Mouse (Mus musculus): ENCODE results near the gene Plscr5. TPM values are rescaled to one million over a fixed set of nuclear protein-coding genes. Genes with fewer than 3 reads are reported as not detected.

Gene Plscr5
- polyA plus RNA-seq, 1 experiment = not detected

DNA sequence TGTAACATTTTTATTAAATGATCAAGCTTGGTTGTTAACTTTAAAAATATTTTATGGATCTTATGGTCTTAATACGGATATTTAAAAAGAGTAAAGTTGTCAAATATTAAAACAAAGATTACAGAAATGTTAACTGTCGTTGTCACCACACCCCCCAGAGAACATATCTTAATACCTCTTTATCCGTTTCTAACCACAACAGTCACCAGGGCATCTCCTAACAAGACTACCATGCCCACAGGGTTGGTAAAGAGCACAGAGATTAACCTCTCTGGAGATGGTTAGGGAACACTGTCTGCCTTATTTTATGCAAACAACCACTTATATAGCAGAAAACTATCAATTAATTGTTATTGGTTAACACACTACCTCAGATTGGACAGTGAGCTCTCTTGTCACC is 34.1 kb downstream of the Plscr5 start:
- no peak overlapping the region for H3ac ChIP-seq (ENCODE audit: control insufficient read depth, insufficient read length, low read depth)
- no peaks in the 10 kb centered on the region for H3K27me3 ChIP-seq (ENCODE audit: control insufficient read depth, insufficient read depth, insufficient read length)
- H3K4me3 ChIP-seq (ENCODE audit: insufficient read depth, poor library complexity, severe bottlenecking) = no peak overlapping the region
- no peaks in the 10 kb centered on the region for H3K79me3 ChIP-seq (ENCODE audit: low read depth)
- no peaks in the 10 kb centered on the region for H3K36me3 ChIP-seq (ENCODE audit: control insufficient read depth, insufficient read depth)
- H3K79me2 ChIP-seq (ENCODE audit: control insufficient read depth, insufficient read depth) = no peaks in the 10 kb centered on the region
- TF ChIP-seq MAX (IDR thresholded peaks at IDR 0.05) (no peak), CTCF (IDR thresholded peaks at IDR 0.05; ENCODE audit: control insufficient read depth, insufficient read depth, insufficient read length) (no peak), CEBPB (IDR thresholded peaks at IDR 0.05; ENCODE audit: low read depth) (no peak), MYOG (IDR thresholded peaks at IDR 0.05; ENCODE audit: control insufficient read depth, extremely low read depth, insufficient read length) (no peak), FOSL1 (IDR thresholded peaks at IDR 0.05; ENCODE audit: insufficient read depth, low read length, poor library complexity, severe bottlenecking) (no peak), MYOD1 (IDR thresholded peaks at IDR 0.05; ENCODE audit: control insufficient read depth, insufficient read length, low read depth) (no peak), USF1 (IDR thresholded peaks at IDR 0.05; ENCODE audit: low read depth) (no peak)

DNA sequence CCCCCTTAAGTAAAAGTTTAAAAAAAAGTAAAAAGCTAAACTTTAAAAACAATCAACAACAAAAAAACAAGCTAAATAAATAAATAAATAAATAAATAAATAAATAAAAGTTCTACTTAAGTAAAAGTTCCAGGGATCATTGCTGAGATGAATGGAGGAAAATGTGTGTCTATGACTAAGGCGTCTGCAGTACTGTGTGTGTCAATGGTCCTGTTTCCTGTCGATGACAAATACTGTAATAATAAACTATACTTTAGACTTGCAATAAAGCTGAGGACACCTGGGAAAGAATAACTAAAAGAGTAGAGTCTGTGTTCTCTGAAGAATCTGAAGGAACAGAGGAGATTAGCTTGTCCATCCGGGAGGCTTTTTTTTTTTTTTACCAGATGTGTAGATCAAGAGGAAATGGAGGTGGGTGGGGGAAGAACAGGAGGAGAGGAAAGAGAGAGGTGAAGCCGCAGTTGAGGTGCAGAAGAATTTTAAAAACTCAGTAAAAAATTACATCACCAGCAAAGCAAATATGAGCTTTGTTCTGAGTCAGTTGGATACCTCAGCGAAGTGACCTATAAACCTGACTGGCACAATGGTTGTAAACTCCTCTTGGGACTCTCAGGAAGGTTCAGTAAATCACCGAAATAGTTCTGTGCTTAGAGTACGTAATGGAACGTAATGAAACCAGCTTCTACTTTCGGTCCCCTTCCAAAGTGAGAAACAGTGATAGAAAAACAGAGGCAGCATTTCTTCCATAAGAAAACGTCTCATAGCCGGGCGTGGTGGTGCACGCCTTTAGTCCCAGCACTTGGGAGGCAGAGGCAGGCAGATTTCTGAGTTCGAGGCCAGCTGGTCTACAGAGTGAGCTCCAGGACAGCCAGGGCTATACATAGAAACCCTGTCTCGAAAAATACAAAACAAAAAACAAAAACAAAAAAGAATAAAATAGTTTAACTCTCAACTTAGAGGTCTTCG is 36.4 kb downstream of the Plscr5 start:
- H3ac ChIP-seq (ENCODE audit: control insufficient read depth, insufficient read length, low read depth) = no peak overlapping the region
- H3K36me3 ChIP-seq (ENCODE audit: control insufficient read depth, insufficient read depth) = no peaks in the 10 kb centered on the region
- H3K27me3 ChIP-seq (ENCODE audit: control insufficient read depth, insufficient read depth, insufficient read length) = no peaks in the 10 kb centered on the region
- TF ChIP-seq MYOG (IDR thresholded peaks at IDR 0.05; ENCODE audit: control insufficient read depth, extremely low read depth, insufficient read length) = no peak
- TF ChIP-seq USF1 (IDR thresholded peaks at IDR 0.05; ENCODE audit: low read depth) = no peak
- TF ChIP-seq MAX (IDR thresholded peaks at IDR 0.05) = no peak
- no peak for TF ChIP-seq CEBPB (IDR thresholded peaks at IDR 0.05; ENCODE audit: low read depth)
- no peaks in the 10 kb centered on the region for H3K79me3 ChIP-seq (ENCODE audit: low read depth)
- no peak overlapping the region for H3K4me3 ChIP-seq (ENCODE audit: insufficient read depth, poor library complexity, severe bottlenecking)
- H3K79me2 ChIP-seq (ENCODE audit: control insufficient read depth, insufficient read depth) = no peaks in the 10 kb centered on the region

DNA sequence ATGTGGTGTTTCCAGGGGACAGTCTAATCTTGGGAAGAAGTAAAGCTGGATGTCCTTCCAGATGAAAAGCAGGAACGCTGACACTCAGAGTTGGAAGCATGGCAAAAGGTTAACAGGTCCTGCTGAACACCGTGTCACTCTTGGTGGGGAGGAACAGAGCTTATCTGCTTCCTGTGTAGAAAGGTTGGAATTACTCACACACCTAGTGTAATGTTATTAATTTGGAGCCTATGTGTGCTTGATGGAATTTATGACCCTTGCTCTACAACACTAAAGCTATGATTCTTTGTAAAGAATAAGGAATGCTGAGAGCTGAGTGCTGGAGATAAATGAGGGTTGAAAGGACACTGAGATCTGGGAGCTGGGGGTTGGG is 37.1 kb downstream of the Plscr5 start:
- TF ChIP-seq FOSL1 (IDR thresholded peaks at IDR 0.05; ENCODE audit: insufficient read depth, low read length, poor library complexity, severe bottlenecking) = no peak
- TF ChIP-seq MYOD1 (IDR thresholded peaks at IDR 0.05; ENCODE audit: control insufficient read depth, insufficient read length, low read depth) = no peak
- no peak for TF ChIP-seq USF1 (IDR thresholded peaks at IDR 0.05; ENCODE audit: low read depth)
- no peak for TF ChIP-seq MAX (IDR thresholded peaks at IDR 0.05)
- TF ChIP-seq CTCF (IDR thresholded peaks at IDR 0.05; ENCODE audit: control insufficient read depth, insufficient read depth, insufficient read length) = no peak
- TF ChIP-seq MYOG (IDR thresholded peaks at IDR 0.05; ENCODE audit: control insufficient read depth, extremely low read depth, insufficient read length) = no peak
- TF ChIP-seq CEBPB (IDR thresholded peaks at IDR 0.05; ENCODE audit: low read depth) = no peak
- Histone ChIP-seq H3ac (ENCODE audit: control insufficient read depth, insufficient read length, low read depth) (no peak overlapping the region), H3K36me3 (ENCODE audit: control insufficient read depth, insufficient read depth) (no peaks in the 10 kb centered on the region), H3K4me3 (ENCODE audit: insufficient read depth, poor library complexity, severe bottlenecking) (no peak overlapping the region), H3K79me3 (ENCODE audit: low read depth) (no peaks in the 10 kb centered on the region), H3K79me2 (ENCODE audit: control insufficient read depth, insufficient read depth) (no peaks in the 10 kb centered on the region), H3K27me3 (ENCODE audit: control insufficient read depth, insufficient read depth, insufficient read length) (no peaks in the 10 kb centered on the region)

DNA sequence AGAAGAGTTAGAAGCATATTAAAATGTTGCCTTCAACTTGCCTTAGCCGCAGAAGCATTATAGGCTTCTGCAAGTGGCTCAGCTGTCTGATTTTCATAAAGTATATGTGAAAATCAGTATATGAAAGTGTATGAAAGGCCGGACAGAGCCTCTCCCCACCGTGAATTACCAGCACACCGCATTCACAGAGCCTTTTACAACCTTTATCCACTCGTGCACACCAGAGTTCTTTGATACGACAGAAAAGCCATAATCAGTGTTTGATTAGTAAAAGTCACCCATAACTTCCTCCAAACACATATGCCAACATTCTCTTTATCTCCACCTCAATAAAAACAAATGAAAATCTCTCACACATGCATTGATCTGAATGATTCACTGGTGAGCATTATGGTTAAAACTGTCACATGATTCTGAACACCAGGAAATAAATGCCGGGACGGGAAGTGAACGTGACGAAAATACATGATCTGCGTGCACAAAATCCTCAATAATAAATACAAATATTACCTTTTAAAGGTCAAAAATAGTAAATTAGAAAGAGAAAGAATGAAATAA is 42.2 kb downstream of the Plscr5 start:
- Histone ChIP-seq H3K4me3 (ENCODE audit: insufficient read depth, poor library complexity, severe bottlenecking) (no peak overlapping the region), H3K27me3 (ENCODE audit: control insufficient read depth, insufficient read depth, insufficient read length) (no peaks in the 10 kb centered on the region), H3K79me3 (ENCODE audit: low read depth) (no peaks in the 10 kb centered on the region), H3K79me2 (ENCODE audit: control insufficient read depth, insufficient read depth) (no peaks in the 10 kb centered on the region), H3ac (ENCODE audit: control insufficient read depth, insufficient read length, low read depth) (no peak overlapping the region), H3K36me3 (ENCODE audit: control insufficient read depth, insufficient read depth) (no peaks in the 10 kb centered on the region)
- TF ChIP-seq MYOD1 (IDR thresholded peaks at IDR 0.05; ENCODE audit: control insufficient read depth, insufficient read length, low read depth) = no peak
- TF ChIP-seq FOSL1 (IDR thresholded peaks at IDR 0.05; ENCODE audit: insufficient read depth, low read length, poor library complexity, severe bottlenecking) = no peak
- TF ChIP-seq MYOG (IDR thresholded peaks at IDR 0.05; ENCODE audit: control insufficient read depth, extremely low read depth, insufficient read length) = no peak
- TF ChIP-seq CTCF (IDR thresholded peaks at IDR 0.05; ENCODE audit: control insufficient read depth, insufficient read depth, insufficient read length) = no peak
- no peak for TF ChIP-seq MAX (IDR thresholded peaks at IDR 0.05)
- no peak for TF ChIP-seq USF1 (IDR thresholded peaks at IDR 0.05; ENCODE audit: low read depth)
- TF ChIP-seq CEBPB (IDR thresholded peaks at IDR 0.05; ENCODE audit: low read depth) = no peak

DNA sequence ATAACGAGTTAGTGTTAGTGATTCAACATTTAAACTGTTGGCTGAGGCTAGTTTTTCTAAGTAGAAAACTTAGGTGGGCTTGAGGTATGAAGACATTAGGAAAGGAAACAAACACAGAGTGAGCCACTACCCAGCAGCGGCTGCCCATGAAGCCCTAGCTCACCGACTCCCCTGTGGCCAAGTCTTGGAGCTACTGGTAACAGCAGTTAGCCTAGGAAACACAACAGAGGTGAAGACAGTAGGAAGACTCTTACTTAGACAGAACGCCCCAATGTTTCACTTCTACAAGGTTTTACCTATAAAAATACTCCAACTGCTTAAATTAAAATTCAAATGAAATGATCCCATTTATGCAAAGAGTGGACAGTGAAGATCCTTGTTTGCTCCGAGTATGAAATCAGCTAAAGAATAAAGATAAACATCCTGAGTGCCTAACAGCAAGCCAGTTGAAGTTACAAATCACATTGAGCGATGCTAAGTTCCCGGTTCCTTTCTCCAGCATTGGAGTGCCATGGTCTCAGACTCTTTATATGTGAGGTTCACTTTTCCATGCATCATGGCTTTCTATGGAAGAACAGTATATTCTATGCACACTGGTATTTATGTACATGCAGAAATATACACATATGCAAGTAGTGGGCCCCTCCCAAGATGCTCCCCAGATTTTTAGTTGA is 56.2 kb downstream of the Plscr5 start:
- peaks cover 36% of the 10 kb centered on the region for H3K79me2 ChIP-seq (ENCODE audit: control insufficient read depth, insufficient read depth)
- H3K27me3 ChIP-seq (ENCODE audit: control insufficient read depth, insufficient read depth, insufficient read length) = no peaks in the 10 kb centered on the region
- no peak overlapping the region for H3ac ChIP-seq (ENCODE audit: control insufficient read depth, insufficient read length, low read depth)
- H3K4me3 ChIP-seq (ENCODE audit: insufficient read depth, poor library complexity, severe bottlenecking) = no peak overlapping the region
- no peak for TF ChIP-seq MYOD1 (IDR thresholded peaks at IDR 0.05; ENCODE audit: control insufficient read depth, insufficient read length, low read depth)
- TF ChIP-seq MAX (IDR thresholded peaks at IDR 0.05) = no peak
- TF ChIP-seq USF1 (IDR thresholded peaks at IDR 0.05; ENCODE audit: low read depth) = no peak
- no peak for TF ChIP-seq FOSL1 (IDR thresholded peaks at IDR 0.05; ENCODE audit: insufficient read depth, low read length, poor library complexity, severe bottlenecking)
- TF ChIP-seq MYOG (IDR thresholded peaks at IDR 0.05; ENCODE audit: control insufficient read depth, extremely low read depth, insufficient read length) = no peak
- no peak for TF ChIP-seq CEBPB (IDR thresholded peaks at IDR 0.05; ENCODE audit: low read depth)
- no peak for TF ChIP-seq CTCF (IDR thresholded peaks at IDR 0.05; ENCODE audit: control insufficient read depth, insufficient read depth, insufficient read length)
- H3K36me3 ChIP-seq (ENCODE audit: control insufficient read depth, insufficient read depth) = peaks cover 4% of the 10 kb centered on the region
- H3K79me3 ChIP-seq (ENCODE audit: low read depth) = peaks cover 34% of the 10 kb centered on the region

All from C2C12 (cell line).